Mouse (Mus musculus) G1E (cell line): ENCODE data around the gene Adcy3.

ENCODE experiments used
- CTCF ChIP-seq: IDR thresholded peaks from 2 replicates; pipeline ENCODE4 v1.5.1; 2012; ENCODE audit warnings: low read depth, low read length, inconsistent platforms, mixed read lengths
- GATA1 ChIP-seq: IDR thresholded peaks from 2 replicates; pipeline ENCODE4 v1.6.1; 2012; ENCODE audit warnings: borderline replicate concordance, low read length, inconsistent platforms, mixed read lengths
- POLR2AphosphoS5 ChIP-seq: IDR thresholded peaks from 2 replicates; pipeline ENCODE4 v1.6.1; 2012; ENCODE audit warnings: low read depth, low read length, inconsistent platforms; ENCODE audit not compliant: insufficient replicate concordance
- TAL1 ChIP-seq: conservative IDR thresholded peaks from 2 replicates; pipeline ENCODE4 v1.6.1; 2012; ENCODE audit warnings: low read depth, low read length, inconsistent platforms, mixed read lengths

DNA sequence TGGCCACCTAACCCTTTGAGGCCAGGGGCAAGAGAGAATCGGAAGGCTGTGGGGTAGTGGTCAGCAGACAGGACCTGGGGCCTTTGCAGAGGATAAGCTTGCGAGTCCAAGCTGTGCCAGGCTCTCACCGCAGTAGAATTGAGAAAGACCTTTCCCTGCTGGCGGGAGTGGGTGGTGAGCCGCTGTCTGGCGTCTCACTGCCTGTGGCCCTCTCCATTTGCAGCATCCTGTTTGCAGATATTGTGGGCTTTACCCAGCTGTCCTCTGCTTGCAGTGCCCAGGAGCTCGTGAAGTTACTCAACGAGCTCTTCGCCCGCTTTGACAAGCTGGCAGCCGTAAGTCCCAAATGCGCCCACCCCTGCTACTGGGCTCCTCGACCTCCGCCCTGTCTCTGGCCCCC lies 61.7 kb downstream of the Adcy3 start:
- TF ChIP-seq GATA1 (no peak), CTCF (no peak), POLR2AphosphoS5 (no peak), TAL1 (no peak)
